In the genomic region with DNA sequence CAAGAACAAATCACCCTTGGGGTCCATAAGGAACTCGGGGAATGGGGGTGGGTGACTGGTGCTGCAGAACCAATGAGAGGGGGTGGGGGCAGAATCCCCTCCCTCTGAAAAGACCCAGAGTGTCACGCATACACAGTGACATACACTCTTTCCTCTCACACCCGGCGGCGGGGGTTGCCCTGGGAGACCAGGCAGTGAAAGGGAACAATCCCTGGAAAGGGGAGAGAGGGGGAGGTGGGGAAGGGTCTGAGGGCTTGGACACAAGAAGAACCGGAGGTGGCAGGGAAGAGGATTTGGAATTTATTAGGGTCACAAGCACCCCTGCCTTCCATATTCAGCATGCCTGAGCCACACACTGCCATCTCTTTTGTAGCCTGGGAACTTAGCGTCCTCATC, we compare ENCODE assay signal across 7 mouse cellular contexts. TPM values are rescaled to one million over a fixed set of nuclear protein-coding genes. Genes with fewer than 3 reads are reported as not detected.
DNase-seq lines count a peak whose midpoint lies in the region; ATAC-seq and TF ChIP-seq lines count a peak whose summit lies in the region.

No protein-coding gene starts in this region.

- H3K4me2 ChIP-seq in hindbrain, embryonic 13.5 days = peak overlapping the region; percentile 99
- peak overlapping the region; percentile 90 for H3K4me2 ChIP-seq in midbrain, embryonic 15.5 days

- H3K36me3 ChIP-seq in embryonic facial prominence, embryonic 10.5 days (replicated peaks) = peaks cover 57% of the 10 kb centered on the region
- peaks cover 45% of the 10 kb centered on the region for H3K36me3 ChIP-seq in hindbrain, embryonic 13.5 days
- peaks cover 13% of the 10 kb centered on the region; the same call in 1 of the 2 replicates for H3K36me3 ChIP-seq in midbrain, embryonic 15.5 days (replicated peaks)

- peaks cover 80% of the 10 kb centered on the region for H3K4me1 ChIP-seq in embryonic facial prominence, embryonic 10.5 days
- H3K4me1 ChIP-seq in hindbrain, embryonic 13.5 days (replicated peaks) = peaks cover 77% of the 10 kb centered on the region
- peaks cover 71% of the 10 kb centered on the region for H3K4me1 ChIP-seq in midbrain, embryonic 15.5 days

- H3K27me3 ChIP-seq in embryonic facial prominence, embryonic 10.5 days (replicated peaks; ENCODE audit: low read depth, poor library complexity, severe bottlenecking) = no peaks in the 10 kb centered on the region
- no peaks in the 10 kb centered on the region for H3K27me3 ChIP-seq in hindbrain, embryonic 13.5 days
- no peaks in the 10 kb centered on the region for H3K27me3 ChIP-seq in midbrain, embryonic 15.5 days (replicated peaks)

- TF ChIP-seq CTCF in layer of hippocampus, adult 2 months (conservative IDR thresholded peaks at IDR 0.05) = no peak

- H3K4me3 ChIP-seq in layer of hippocampus, adult 2 months = no peak overlapping the region
- peak overlapping the region; percentile 96 for H3K4me3 ChIP-seq in embryonic facial prominence, embryonic 10.5 days
- peak overlapping the region; percentile 83 for H3K4me3 ChIP-seq in hindbrain, embryonic 13.5 days
- H3K4me3 ChIP-seq in midbrain, embryonic 15.5 days = peak overlapping the region; percentile 75

- peak overlapping the region; percentile 99 for H3K9ac ChIP-seq in hindbrain, embryonic 13.5 days
- no peak overlapping the region; the same call in 1 of the 2 replicates for H3K9ac ChIP-seq in midbrain, embryonic 15.5 days

- peak; percentile 14 for ATAC-seq in hindbrain, embryonic 13.5 days (ENCODE audit: low FRiP score)
- ATAC-seq in midbrain, embryonic 15.5 days (replicated peaks) = peak; percentile 9

- peak overlapping the region; percentile 40 for H3K27ac ChIP-seq in layer of hippocampus, adult 2 months
- peak overlapping the region; percentile 97 for H3K27ac ChIP-seq in embryonic facial prominence, embryonic 10.5 days (replicated peaks)
- H3K27ac ChIP-seq in hindbrain, embryonic 13.5 days = peak overlapping the region; percentile 99
- peak overlapping the region; percentile 99 for H3K27ac ChIP-seq in midbrain, embryonic 15.5 days

- WGBS in embryonic facial prominence, embryonic 10.5 days = 8% methylated on average over 7 of the region's 7 CpGs
- 3% methylated on average over 7 of the region's 7 CpGs for WGBS in hindbrain, embryonic 13.5 days
- 10% methylated on average over 7 of the region's 7 CpGs for WGBS in midbrain, embryonic 15.5 days

- DNase-seq in layer of hippocampus, adult 2 months (ENCODE audit: low spot score in 2 of 2) = no peak
- DNase-seq in layer of hippocampus, adult 8-10 months (ENCODE audit: low spot score in 2 of 2) = no peak
- DNase-seq in embryonic facial prominence, embryonic 10.5 days (ENCODE audit: low spot score) = peak; percentile 79
- no peak for DNase-seq in MN1 (ENCODE audit: low spot score)
- DNase-seq in thymus, postnatal 25 days = no peak

- peaks cover 5% of the 10 kb centered on the region; the same call in 1 of the 2 replicates for H3K9me3 ChIP-seq in embryonic facial prominence, embryonic 10.5 days
- no peaks in the 10 kb centered on the region for H3K9me3 ChIP-seq in hindbrain, embryonic 13.5 days
- no peaks in the 10 kb centered on the region for H3K9me3 ChIP-seq in midbrain, embryonic 15.5 days

RNA-seq across cellular contexts. Expression of gene Ring1, which starts 1.3 kb away (rescaled TPM):
- 10 to 100 TPM; 39.6 to 45.2 TPM for total RNA-seq in layer of hippocampus, adult 2 months (2021)
- total RNA-seq in layer of hippocampus, adult 8-10 months (2022) = 10 to 100 TPM; 34.8 to 44.1 (median 42.7) TPM
- polyA plus RNA-seq in embryonic facial prominence, embryonic 10.5 days (2016; fragmentation: Nextera tagmentation; extraction: Ambion mirVana) = 11.0 and 11.6 TPM in 2 replicates
- polyA plus RNA-seq in hindbrain, embryonic 13.5 days (2015; fragmentation: Nextera tagmentation; extraction: Ambion mirVana) = 19.2 and 21.5 TPM in 2 replicates
- polyA plus RNA-seq in midbrain, embryonic 15.5 days (2015; fragmentation: Nextera tagmentation; extraction: Ambion mirVana) = 22.8 and 26.3 TPM in 2 replicates

RNA-seq across cellular contexts. Expression of gene H2-Ke6, which starts 2.1 kb away (rescaled TPM):
- 10 to 100 TPM; 55.6 to 59.5 TPM for total RNA-seq in layer of hippocampus, adult 2 months (2021)
- total RNA-seq in layer of hippocampus, adult 8-10 months (2022) = 10 to 100 TPM; 57.9 to 62.2 (median 58.3) TPM
- 41.4 and 44.8 TPM in 2 replicates for polyA plus RNA-seq in embryonic facial prominence, embryonic 10.5 days (2016; fragmentation: Nextera tagmentation; extraction: Ambion mirVana)
- polyA plus RNA-seq in hindbrain, embryonic 13.5 days (2015; fragmentation: Nextera tagmentation; extraction: Ambion mirVana) = 62.9 and 65.0 TPM in 2 replicates
- polyA plus RNA-seq in midbrain, embryonic 15.5 days (2015; fragmentation: Nextera tagmentation; extraction: Ambion mirVana) = 65.6 and 74.1 TPM in 2 replicates

RNA-seq across cellular contexts. Expression of gene Slc39a7, which starts 5.7 kb away (rescaled TPM):
- total RNA-seq in layer of hippocampus, adult 2 months (2021) = 10 to 100 TPM; 97.7 to 98.9 TPM
- total RNA-seq in layer of hippocampus, adult 8-10 months (2022) = 100 to 1,000 TPM in 1 of 4 experiments, 10 to 100 TPM in 3; 77.1 to 106 (median 92.6) TPM
- 167 and 177 TPM in 2 replicates for polyA plus RNA-seq in embryonic facial prominence, embryonic 10.5 days (2016; fragmentation: Nextera tagmentation; extraction: Ambion mirVana)
- 164 and 172 TPM in 2 replicates for polyA plus RNA-seq in hindbrain, embryonic 13.5 days (2015; fragmentation: Nextera tagmentation; extraction: Ambion mirVana)
- 178 and 184 TPM in 2 replicates for polyA plus RNA-seq in midbrain, embryonic 15.5 days (2015; fragmentation: Nextera tagmentation; extraction: Ambion mirVana)

RNA-seq across cellular contexts. Expression of gene Rxrb, which starts 5.9 kb away (rescaled TPM):
- 10 to 100 TPM; 80.6 to 85.5 TPM for total RNA-seq in layer of hippocampus, adult 2 months (2021)
- 10 to 100 TPM; 70.8 to 85.4 (median 78.0) TPM for total RNA-seq in layer of hippocampus, adult 8-10 months (2022)
- polyA plus RNA-seq in embryonic facial prominence, embryonic 10.5 days (2016; fragmentation: Nextera tagmentation; extraction: Ambion mirVana) = 44.7 and 47.9 TPM in 2 replicates
- 56.8 and 59.2 TPM in 2 replicates for polyA plus RNA-seq in hindbrain, embryonic 13.5 days (2015; fragmentation: Nextera tagmentation; extraction: Ambion mirVana)
- 64.7 and 65.5 TPM in 2 replicates for polyA plus RNA-seq in midbrain, embryonic 15.5 days (2015; fragmentation: Nextera tagmentation; extraction: Ambion mirVana)

RNA-seq across cellular contexts. Expression of gene Col11a2, which starts 13.5 kb away (rescaled TPM):
- 10 to 100 TPM; 18.9 to 23.1 TPM for total RNA-seq in layer of hippocampus, adult 2 months (2021)
- total RNA-seq in layer of hippocampus, adult 8-10 months (2022) = 10 to 100 TPM; 22.6 to 30.2 (median 27.5) TPM
- polyA plus RNA-seq in embryonic facial prominence, embryonic 10.5 days (2016; fragmentation: Nextera tagmentation; extraction: Ambion mirVana) = 1.0 and 1.2 TPM in 2 replicates
- 3.2 and 3.8 TPM in 2 replicates for polyA plus RNA-seq in hindbrain, embryonic 13.5 days (2015; fragmentation: Nextera tagmentation; extraction: Ambion mirVana)
- 3.2 and 4.8 TPM in 2 replicates for polyA plus RNA-seq in midbrain, embryonic 15.5 days (2015; fragmentation: Nextera tagmentation; extraction: Ambion mirVana)

Comparison
In these comparisons a context has a peak if more than half of its experiments do, and no peak if none do; other contexts are left out.
1. H3K27ac ChIP-seq: peak in every context shown above with its lines; median percentile 99 in hindbrain, embryonic 13.5 days; 99 in midbrain, embryonic 15.5 days; 97 in embryonic facial prominence, embryonic 10.5 days; 40 in layer of hippocampus, adult 2 months.